In genomic region chr10:80676198-80676928, GRCm38 (mm10) we compare ENCODE assay signal across 8 mouse cellular contexts. TPM values are rescaled to one million over a fixed set of nuclear protein-coding genes. Genes with fewer than 3 reads are reported as not detected.
DNase-seq lines count a peak whose midpoint lies in the region; ATAC-seq and TF ChIP-seq lines count a peak whose summit lies in the region.

No protein-coding gene starts in this region.

- peaks cover 40% of the 10 kb centered on the region for H3K79me2 ChIP-seq in CH12.LX (replicated peaks; ENCODE audit: control insufficient read depth, extremely low read depth, insufficient read depth, poor library complexity, severe bottlenecking)

- dilution Hi-C loops in CH12.LX (cut with MboI; ENCODE audit: extremely low pct_ligation_motif_present, extremely low pct_unique_long_range_greater_than_20kb, low sequenced_read_pairs), result no loop called here

- no peak for TF ChIP-seq CTCF in CH12.LX (conservative IDR thresholded peaks at IDR 0.05 in 1 of 2, IDR thresholded peaks at IDR 0.05 in 1 of 2; ENCODE audit: low read depth in 2 of 2, low read length in 2 of 2)
- no peak for TF ChIP-seq CTCF in heart, postnatal 0 days (IDR thresholded peaks at IDR 0.05; ENCODE audit: low read depth)
- TF ChIP-seq CTCF in testis, adult 2 months (IDR thresholded peaks at IDR 0.05; ENCODE audit: control insufficient read depth, insufficient read depth, insufficient replicate concordance, low read depth, low read length), result peak; percentile 5; the same call in 1 of the 2 replicates

- WGBS in forebrain, embryonic 11.5 days, result under 1% methylated on average over 71 of the region's 78 CpGs
- under 1% methylated on average over 56 of the region's 78 CpGs for WGBS in heart, postnatal 0 days
- under 1% methylated on average over 63 of the region's 78 CpGs for WGBS in liver, embryonic 16.5 days (ENCODE audit: insufficient replicate concordance)
- under 1% methylated on average over 63 of the region's 78 CpGs for WGBS in neural tube, embryonic 13.5 days

- TF ChIP-seq EP300 in CH12.LX (IDR thresholded peaks at IDR 0.05; ENCODE audit: low read length), result no peak
- TF ChIP-seq EP300 in heart, postnatal 0 days (IDR thresholded peaks at IDR 0.05; ENCODE audit: low read depth), result peak; percentile 9; the same call in 1 of the 2 replicates

- H3K9ac ChIP-seq in CH12.LX (ENCODE audit: insufficient read depth, low read depth), result peak overlapping the region; percentile 98
- H3K9ac ChIP-seq in forebrain, embryonic 11.5 days (ENCODE audit: low read length), result peak overlapping the region; percentile 98
- H3K9ac ChIP-seq in heart, postnatal 0 days (replicated peaks; ENCODE audit: low read depth, low read length), result peak overlapping the region; percentile 98
- peak overlapping the region; percentile 97 for H3K9ac ChIP-seq in liver, embryonic 16.5 days (ENCODE audit: low read depth, low read length)
- peak overlapping the region; percentile 98 for H3K9ac ChIP-seq in neural tube, embryonic 13.5 days

- no peak for TF ChIP-seq RAD21 in CH12.LX (IDR thresholded peaks at IDR 0.05; ENCODE audit: low read depth, low read length)

- peaks cover 29 to 74% of the 10 kb centered on the region in 2 experiments for H3K4me1 ChIP-seq in CH12.LX (ENCODE audit: control insufficient read depth in 1 of 2, insufficient read depth in 2 of 2)
- H3K4me1 ChIP-seq in forebrain, embryonic 11.5 days (replicated peaks; ENCODE audit: control insufficient read depth, insufficient read depth, low read length), result peaks cover 33% of the 10 kb centered on the region
- peaks cover 64% of the 10 kb centered on the region for H3K4me1 ChIP-seq in heart, postnatal 0 days (ENCODE audit: control insufficient read depth, insufficient read depth)
- peaks cover 70% of the 10 kb centered on the region for H3K4me1 ChIP-seq in liver, embryonic 16.5 days (ENCODE audit: control insufficient read depth, low read depth, low read length)
- peaks cover 77% of the 10 kb centered on the region for H3K4me1 ChIP-seq in neural tube, embryonic 13.5 days (replicated peaks)
- H3K4me1 ChIP-seq in testis, adult 2 months (ENCODE audit: control insufficient read depth, insufficient read depth, low read length), result peaks cover 31% of the 10 kb centered on the region

- no peaks in the 10 kb centered on the region for H3K9me3 ChIP-seq in CH12.LX (replicated peaks; ENCODE audit: low read length)
- H3K9me3 ChIP-seq in forebrain, embryonic 11.5 days (ENCODE audit: control insufficient read depth, low read length), result no peaks in the 10 kb centered on the region
- H3K9me3 ChIP-seq in heart, postnatal 0 days (replicated peaks; ENCODE audit: control insufficient read depth, low read length), result no peaks in the 10 kb centered on the region
- no peaks in the 10 kb centered on the region for H3K9me3 ChIP-seq in liver, embryonic 16.5 days (replicated peaks; ENCODE audit: control insufficient read depth, low read length)
- no peaks in the 10 kb centered on the region for H3K9me3 ChIP-seq in neural tube, embryonic 13.5 days

- peak; percentile 87 for TF ChIP-seq POLR2A in CH12.LX (IDR thresholded peaks at IDR 0.05; ENCODE audit: low read depth, low read length)
- TF ChIP-seq POLR2A in testis, adult 2 months (IDR thresholded peaks at IDR 0.05; ENCODE audit: control insufficient read depth, low read depth, low read length), result peak; percentile 100

- ATAC-seq in forebrain, embryonic 11.5 days (replicated peaks; ENCODE audit: low FRiP score), result peak; percentile 92
- ATAC-seq in heart, postnatal 0 days (ENCODE audit: insufficient read depth, low read depth), result peak; percentile 86
- ATAC-seq in liver, embryonic 16.5 days (ENCODE audit: low read depth), result peak; percentile 83
- peak; percentile 92 for ATAC-seq in neural tube, embryonic 13.5 days (ENCODE audit: low read depth)

- peaks cover 18 to 35% of the 10 kb centered on the region in 2 experiments for H3K36me3 ChIP-seq in CH12.LX (replicated peaks in 1 of 2; ENCODE audit: control insufficient read depth in 1 of 2, insufficient read depth in 1 of 2, low read length in 1 of 2)
- peaks cover 4% of the 10 kb centered on the region; the same call in 1 of the 2 replicates for H3K36me3 ChIP-seq in forebrain, embryonic 11.5 days (ENCODE audit: control insufficient read depth, insufficient read depth, low read length)
- H3K36me3 ChIP-seq in heart, postnatal 0 days (replicated peaks; ENCODE audit: control insufficient read depth, insufficient read depth, low read length), result peaks cover 7% of the 10 kb centered on the region
- H3K36me3 ChIP-seq in liver, embryonic 16.5 days (ENCODE audit: control insufficient read depth, insufficient read depth), result peaks cover 6% of the 10 kb centered on the region
- H3K36me3 ChIP-seq in neural tube, embryonic 13.5 days, result peaks cover 14% of the 10 kb centered on the region
- no peaks in the 10 kb centered on the region; the same call in none of the 2 replicates for H3K36me3 ChIP-seq in testis, adult 2 months (ENCODE audit: control insufficient read depth, insufficient read depth, low read length)

- DNase-seq in CH12.LX (ENCODE audit: extremely low read depth), result peak; percentile 99
- peak; percentile 99 for DNase-seq in c-Kit-positive CD71-positive TER-119-negative erythroid progenitor cells, embryonic 14.5 days (ENCODE audit: low read depth)
- DNase-seq in forebrain, embryonic 11.5 days (ENCODE audit: low spot score), result peak; percentile 100
- DNase-seq in heart, postnatal 0 days (ENCODE audit: low spot score), result peak; percentile 99
- peak; percentile 100 for DNase-seq in kidney, postnatal 4 days

- in situ Hi-C loops in CH12.LX (cut with MboI; ENCODE audit: low pct_ligation_motif_present, low pct_unique_long_range_greater_than_20kb, low sequenced_read_pairs), result loop anchor here (25.0 kb wide), 1 partner anchor 239 kb away; the partner anchor contains the start of gene Tcf3

- H3K27me3 ChIP-seq in CH12.LX (replicated peaks), result no peaks in the 10 kb centered on the region
- H3K27me3 ChIP-seq in forebrain, embryonic 11.5 days (ENCODE audit: control insufficient read depth, insufficient read depth, low read length), result no peaks in the 10 kb centered on the region
- H3K27me3 ChIP-seq in heart, postnatal 0 days (ENCODE audit: control insufficient read depth, insufficient read depth, low read length), result no peaks in the 10 kb centered on the region
- H3K27me3 ChIP-seq in liver, embryonic 16.5 days (ENCODE audit: control insufficient read depth, insufficient read depth, low read depth, low read length), result no peaks in the 10 kb centered on the region
- H3K27me3 ChIP-seq in neural tube, embryonic 13.5 days, result no peaks in the 10 kb centered on the region
- no peaks in the 10 kb centered on the region for H3K27me3 ChIP-seq in testis, adult 2 months (ENCODE audit: control insufficient read depth, insufficient read depth, low read length)

- peak overlapping the region; percentile 85 to 99 (median 95) for H3K4me3 ChIP-seq in CH12.LX (replicated peaks in 1 of 3; ENCODE audit: low read depth in 2 of 3, low read length in 2 of 3, poor library complexity in 1 of 3)
- H3K4me3 ChIP-seq in forebrain, embryonic 11.5 days (ENCODE audit: low read depth, low read length), result peak overlapping the region; percentile 98
- H3K4me3 ChIP-seq in heart, postnatal 0 days (ENCODE audit: low read depth, low read length), result peak overlapping the region; percentile 94
- peak overlapping the region; percentile 93 for H3K4me3 ChIP-seq in liver, embryonic 16.5 days (ENCODE audit: low read depth, low read length)
- H3K4me3 ChIP-seq in neural tube, embryonic 13.5 days, result peak overlapping the region; percentile 99
- H3K4me3 ChIP-seq in testis, adult 2 months (ENCODE audit: control insufficient read depth, low read depth, low read length), result peak overlapping the region; percentile 97

- peak overlapping the region; percentile 98 for H3K27ac ChIP-seq in CH12.LX (ENCODE audit: insufficient read depth, low read depth)
- H3K27ac ChIP-seq in forebrain, embryonic 11.5 days (ENCODE audit: low read depth, low read length), result peak overlapping the region; percentile 98
- peak overlapping the region; percentile 99 for H3K27ac ChIP-seq in heart, postnatal 0 days (ENCODE audit: low read depth)
- H3K27ac ChIP-seq in liver, embryonic 16.5 days (ENCODE audit: low read length), result peak overlapping the region; percentile 100
- H3K27ac ChIP-seq in neural tube, embryonic 13.5 days (replicated peaks), result peak overlapping the region; percentile 97
- peak overlapping the region; percentile 100 for H3K27ac ChIP-seq in testis, adult 2 months (ENCODE audit: control insufficient read depth, insufficient read depth, low read depth, low read length)

- H3K4me2 ChIP-seq in CH12.LX (ENCODE audit: insufficient read depth, low read depth, poor library complexity, severe bottlenecking), result peak overlapping the region; percentile 77
- peak overlapping the region; percentile 93 for H3K4me2 ChIP-seq in forebrain, embryonic 11.5 days (ENCODE audit: low read depth, low read length, severe bottlenecking)
- peak overlapping the region; percentile 75 for H3K4me2 ChIP-seq in heart, postnatal 0 days (ENCODE audit: low read depth, low read length)
- H3K4me2 ChIP-seq in liver, embryonic 16.5 days (ENCODE audit: low read depth, low read length), result peak overlapping the region; percentile 80
- peak overlapping the region; percentile 86 for H3K4me2 ChIP-seq in neural tube, embryonic 13.5 days

RNA-seq across cellular contexts. Expression of gene Mknk2, which starts 1.5 kb away (rescaled TPM):
- 91.5 and 110 TPM in 2 replicates for total RNA-seq in CH12.LX (2012; rRNA removed)
- 121 and 138 TPM in 2 replicates for total RNA-seq in CH12.LX (2014; rRNA removed)
- 175 and 199 TPM in 2 replicates for polyA plus RNA-seq in CH12.LX (2012; ENCODE audit: insufficient read length, low read depth)
- 85.1 and 87.0 TPM in 2 replicates for polyA plus RNA-seq in forebrain, embryonic 11.5 days (2014; fragmentation: Nextera tagmentation; extraction: Ambion mirVana)
- total RNA-seq in heart, postnatal 0 days (2014; rRNA removed; ENCODE audit: low replicate concordance), result 150 and 174 TPM in 2 replicates
- polyA plus RNA-seq in heart, postnatal 0 days (2015; fragmentation: Nextera tagmentation; extraction: Ambion mirVana), result 76.9 and 78.3 TPM in 2 replicates
- polyA plus RNA-seq in liver, embryonic 16.5 days (2015; fragmentation: Nextera tagmentation; extraction: Ambion mirVana), result 41.5 and 54.4 TPM in 2 replicates
- polyA plus RNA-seq in neural tube, embryonic 13.5 days (2015; fragmentation: Nextera tagmentation; extraction: Ambion mirVana), result 61.4 and 63.4 TPM in 2 replicates
- polyA plus RNA-seq in testis, adult 2 months (2012; rRNA removed), result 53.5 and 60.4 TPM in 2 replicates

RNA-seq across cellular contexts. Expression of gene Btbd2, which starts 19.5 kb away (rescaled TPM):
- total RNA-seq in CH12.LX (2012; rRNA removed), result 19.3 and 26.2 TPM in 2 replicates
- total RNA-seq in CH12.LX (2014; rRNA removed), result 10.0 and 11.1 TPM in 2 replicates
- 18.8 and 19.4 TPM in 2 replicates for polyA plus RNA-seq in CH12.LX (2012; ENCODE audit: insufficient read length, low read depth)
- polyA plus RNA-seq in forebrain, embryonic 11.5 days (2014; fragmentation: Nextera tagmentation; extraction: Ambion mirVana), result 78.3 and 97.3 TPM in 2 replicates
- total RNA-seq in heart, postnatal 0 days (2014; rRNA removed; ENCODE audit: low replicate concordance), result 92.2 and 108 TPM in 2 replicates
- polyA plus RNA-seq in heart, postnatal 0 days (2015; fragmentation: Nextera tagmentation; extraction: Ambion mirVana), result 36.7 and 40.6 TPM in 2 replicates
- 2.8 and 5.1 TPM in 2 replicates for polyA plus RNA-seq in liver, embryonic 16.5 days (2015; fragmentation: Nextera tagmentation; extraction: Ambion mirVana)
- 93.9 and 100.0 TPM in 2 replicates for polyA plus RNA-seq in neural tube, embryonic 13.5 days (2015; fragmentation: Nextera tagmentation; extraction: Ambion mirVana)
- 18.9 and 20.5 TPM in 2 replicates for polyA plus RNA-seq in testis, adult 2 months (2012; rRNA removed)

RNA-seq across cellular contexts. Expression of gene Mob3a, which starts 25.4 kb away (rescaled TPM):
- total RNA-seq in CH12.LX (2012; rRNA removed), result 56.9 and 71.7 TPM in 2 replicates
- total RNA-seq in CH12.LX (2014; rRNA removed), result 65.2 and 71.4 TPM in 2 replicates
- 75.0 and 84.2 TPM in 2 replicates for polyA plus RNA-seq in CH12.LX (2012; ENCODE audit: insufficient read length, low read depth)
- 57.9 and 61.1 TPM in 2 replicates for polyA plus RNA-seq in forebrain, embryonic 11.5 days (2014; fragmentation: Nextera tagmentation; extraction: Ambion mirVana)
- 15.0 and 15.6 TPM in 2 replicates for total RNA-seq in heart, postnatal 0 days (2014; rRNA removed; ENCODE audit: low replicate concordance)
- 10.8 and 11.5 TPM in 2 replicates for polyA plus RNA-seq in heart, postnatal 0 days (2015; fragmentation: Nextera tagmentation; extraction: Ambion mirVana)
- polyA plus RNA-seq in liver, embryonic 16.5 days (2015; fragmentation: Nextera tagmentation; extraction: Ambion mirVana), result 26.1 and 27.4 TPM in 2 replicates
- polyA plus RNA-seq in neural tube, embryonic 13.5 days (2015; fragmentation: Nextera tagmentation; extraction: Ambion mirVana), result 46.4 and 55.1 TPM in 2 replicates
- polyA plus RNA-seq in testis, adult 2 months (2012; rRNA removed), result 11.1 and 12.5 TPM in 2 replicates

RNA-seq across cellular contexts. Expression of gene Izumo4, which starts 25.6 kb away (rescaled TPM):
- 8.1 and 9.6 TPM in 2 replicates for total RNA-seq in CH12.LX (2012; rRNA removed)
- total RNA-seq in CH12.LX (2014; rRNA removed), result 2.7 and 4.3 TPM in 2 replicates
- 5.9 TPM in 2 replicates for polyA plus RNA-seq in CH12.LX (2012; ENCODE audit: insufficient read length, low read depth)
- polyA plus RNA-seq in forebrain, embryonic 11.5 days (2014; fragmentation: Nextera tagmentation; extraction: Ambion mirVana), result 4.8 and 7.2 TPM in 2 replicates
- 6.6 and 6.9 TPM in 2 replicates for total RNA-seq in heart, postnatal 0 days (2014; rRNA removed; ENCODE audit: low replicate concordance)
- polyA plus RNA-seq in heart, postnatal 0 days (2015; fragmentation: Nextera tagmentation; extraction: Ambion mirVana), result 3.6 and 7.3 TPM in 2 replicates
- 9.3 and 10.4 TPM in 2 replicates for polyA plus RNA-seq in liver, embryonic 16.5 days (2015; fragmentation: Nextera tagmentation; extraction: Ambion mirVana)
- 37.2 and 39.1 TPM in 2 replicates for polyA plus RNA-seq in neural tube, embryonic 13.5 days (2015; fragmentation: Nextera tagmentation; extraction: Ambion mirVana)
- polyA plus RNA-seq in testis, adult 2 months (2012; rRNA removed), result 339 and 385 TPM in 2 replicates

RNA-seq across cellular contexts. Expression of gene Csnk1g2, which starts 53.7 kb away (rescaled TPM):
- 44.1 and 50.3 TPM in 2 replicates for total RNA-seq in CH12.LX (2012; rRNA removed)
- total RNA-seq in CH12.LX (2014; rRNA removed), result 44.3 and 50.1 TPM in 2 replicates
- 55.9 and 59.0 TPM in 2 replicates for polyA plus RNA-seq in CH12.LX (2012; ENCODE audit: insufficient read length, low read depth)
- polyA plus RNA-seq in forebrain, embryonic 11.5 days (2014; fragmentation: Nextera tagmentation; extraction: Ambion mirVana), result 134 TPM in 2 replicates
- total RNA-seq in heart, postnatal 0 days (2014; rRNA removed; ENCODE audit: low replicate concordance), result 141 and 149 TPM in 2 replicates
- polyA plus RNA-seq in heart, postnatal 0 days (2015; fragmentation: Nextera tagmentation; extraction: Ambion mirVana), result 69.1 and 75.6 TPM in 2 replicates
- polyA plus RNA-seq in liver, embryonic 16.5 days (2015; fragmentation: Nextera tagmentation; extraction: Ambion mirVana), result 5.0 and 9.8 TPM in 2 replicates
- polyA plus RNA-seq in neural tube, embryonic 13.5 days (2015; fragmentation: Nextera tagmentation; extraction: Ambion mirVana), result 98.0 and 110 TPM in 2 replicates
- 1,079 and 1,184 TPM in 2 replicates for polyA plus RNA-seq in testis, adult 2 months (2012; rRNA removed)

Comparison
In these comparisons a context has a peak if more than half of its experiments do, and no peak if none do; other contexts are left out.
1. Peak in every context shown above with its lines: DNase-seq, ATAC-seq, H3K4me3 ChIP-seq and H3K27ac ChIP-seq.